Mouse (Mus musculus) heart, adult 2 months (tissue): Measurements from ENCODE around the gene Cspg5.

Experiments used
- CTCF ChIP-seq: fragments of 200-600 bp; IDR thresholded peaks from 2 replicates; pipeline ENCODE4 v1.8.1; 2022; ENCODE audit warnings: antibody characterized with exemption, mild to moderate bottlenecking, moderate library complexity
- EP300 ChIP-seq: fragments of 200-500 bp; IDR thresholded peaks from 2 replicates; pipeline ENCODE4 v1.6.1; 2011; ENCODE audit warnings: low read depth, low read length, control low read depth; ENCODE audit not compliant: insufficient read depth
- POLR2A ChIP-seq: fragments of 200-500 bp; IDR thresholded peaks from 2 replicates; pipeline ENCODE4 v1.6.1; 2011; ENCODE audit warnings: mild to moderate bottlenecking, low read depth, low read length, control low read depth; ENCODE audit not compliant: insufficient read depth

DNA sequence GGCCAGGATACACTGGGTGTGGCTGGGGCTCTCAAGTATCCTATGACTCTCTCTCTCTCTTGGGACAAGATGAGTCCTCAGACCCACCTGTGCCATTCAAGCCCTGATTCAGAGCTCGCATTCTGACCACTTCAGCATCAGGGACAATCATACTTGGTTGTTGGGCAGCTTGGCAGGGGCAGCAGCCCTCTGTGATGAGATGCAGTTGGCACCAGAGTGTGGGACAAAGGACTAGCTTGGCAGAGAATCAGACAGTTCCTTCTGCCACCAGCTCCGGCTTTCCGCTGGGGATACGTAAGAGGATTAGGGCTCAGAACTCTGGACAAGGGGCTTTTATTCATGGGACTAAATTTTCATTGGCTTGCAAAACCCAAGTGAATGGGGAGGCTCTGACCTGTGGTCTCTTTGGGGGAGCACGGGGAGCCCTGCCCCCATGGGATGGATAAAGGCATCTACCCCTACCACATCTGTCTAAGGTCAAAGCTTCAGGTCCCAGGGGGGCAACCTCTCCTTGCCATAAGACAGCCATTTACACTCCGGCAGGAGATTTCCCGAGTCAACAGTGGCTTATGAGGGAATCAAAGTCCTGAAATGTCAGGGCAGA, 43.8 kb downstream of the Cspg5 start:
- no peak for TF ChIP-seq CTCF
- no peak for TF ChIP-seq POLR2A
- no peak for TF ChIP-seq EP300
